Mouse (Mus musculus) fat pad, adult 2 months (tissue): ENCODE measurements around the gene Fgd3.

Experiments
- DNase-seq: peaks from one replicate; pipeline ENCODE4 v3.0.0-alpha.2; 2011; ENCODE audit warnings: low read depth, low spot score; ENCODE audit errors: extremely low read depth

The Fgd3 gene

GRCm38 (mm10) chr13:49320040-49320439, at the start of gene Fgd3:
TSS of gene Fgd3 (minus strand) at chr13:49320311.
- DNase-seq = no peak

DNA sequence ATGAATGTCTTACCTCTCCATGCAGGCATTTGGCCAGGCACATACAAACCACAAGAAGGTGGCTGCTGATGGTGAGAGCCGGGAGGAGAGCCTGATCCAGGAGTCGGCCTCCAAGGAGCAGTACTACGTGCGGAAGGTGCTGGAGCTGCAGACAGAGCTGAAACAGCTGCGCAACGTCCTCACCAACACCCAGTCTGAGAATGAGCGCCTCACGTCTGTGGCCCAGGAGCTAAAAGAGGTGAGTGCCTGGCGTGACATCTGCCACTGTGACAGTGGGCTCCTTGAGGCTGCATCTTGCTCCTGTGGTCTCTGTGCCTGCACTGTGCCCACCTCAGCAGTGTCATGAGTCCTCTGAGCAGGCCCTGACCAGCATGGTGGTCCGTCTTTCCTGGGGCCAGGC, 49.3 kb upstream of the Fgd3 start:
- DNase-seq = no peak

DNA sequence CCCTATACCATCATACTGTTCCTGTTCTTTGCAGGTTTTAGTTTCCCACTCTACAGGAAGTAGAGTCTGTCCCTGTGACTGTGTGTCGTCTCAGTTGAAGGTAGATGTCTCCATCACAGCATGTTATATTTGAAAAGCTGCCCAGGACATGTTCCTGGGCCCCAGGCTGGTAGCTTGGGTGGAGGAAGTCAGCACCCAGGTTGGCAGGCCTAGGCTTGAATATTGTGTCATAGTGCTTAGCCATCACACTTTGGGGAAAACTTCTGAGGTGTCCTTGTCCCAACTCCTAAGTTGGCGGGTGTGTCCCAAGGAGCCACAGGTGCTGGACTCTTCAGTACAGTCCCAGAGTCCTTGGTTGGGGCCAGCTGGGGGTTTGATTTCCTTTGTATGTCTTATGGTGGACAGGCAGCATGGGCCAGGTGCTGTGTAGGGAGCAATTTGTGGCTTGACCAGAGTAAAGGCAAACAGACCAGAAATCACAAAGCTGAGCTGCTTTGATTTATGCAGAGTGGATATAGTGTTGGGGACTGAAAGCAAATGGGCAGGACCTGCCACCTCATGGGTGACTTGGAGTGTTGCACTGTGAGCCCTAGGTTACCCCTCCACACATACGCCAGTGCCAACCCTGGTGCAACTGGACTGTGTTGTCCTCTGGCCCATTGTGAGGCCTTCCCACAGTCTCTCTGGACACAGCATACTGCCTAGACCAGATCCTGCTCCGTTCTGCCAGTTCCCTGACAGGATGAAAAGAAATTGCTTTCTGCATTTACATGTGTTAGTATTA, 47.7 kb upstream of the Fgd3 start:
- DNase-seq = peak; percentile 90

DNA sequence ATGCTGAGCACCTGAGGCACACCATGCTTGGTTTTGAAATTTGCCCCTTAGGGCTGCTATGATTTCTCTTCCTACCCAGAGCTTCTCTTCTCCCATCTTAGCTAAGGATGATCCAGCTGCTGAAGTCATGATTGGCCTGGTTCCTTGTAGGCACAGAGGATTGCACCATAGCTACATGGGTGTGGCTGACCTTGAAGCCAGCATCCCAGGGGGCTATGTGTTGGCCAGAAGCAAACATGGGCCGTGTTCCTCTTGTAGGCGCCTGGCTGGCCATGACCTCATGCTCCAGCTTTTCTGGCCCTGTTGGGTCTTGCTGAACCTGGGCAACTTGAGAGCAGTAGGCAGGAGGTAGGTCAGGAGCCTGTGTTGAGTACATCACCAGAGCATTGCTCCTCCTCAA, 44.6 kb upstream of the Fgd3 start:
- DNase-seq = no peak

DNA sequence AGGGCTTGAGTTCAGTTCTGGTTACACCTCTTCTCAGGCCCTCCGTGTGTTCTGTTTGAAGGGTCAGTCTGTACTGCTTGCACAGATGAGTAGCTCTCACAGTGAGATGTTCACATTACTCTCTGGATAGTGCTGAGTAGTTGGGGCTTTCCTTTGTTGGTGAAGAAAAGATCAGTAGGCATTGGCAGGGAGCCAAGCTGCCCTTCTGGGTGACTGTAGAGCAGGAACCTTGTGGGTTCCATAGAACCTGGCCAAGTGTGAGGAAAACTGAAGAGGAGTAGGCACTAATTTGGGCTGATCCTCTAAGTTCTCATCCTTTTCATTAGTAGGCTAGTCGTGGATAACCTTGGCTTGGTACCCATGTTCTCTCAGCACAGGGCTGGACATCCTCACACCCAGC, 42.7 kb upstream of the Fgd3 start:
- no peak for DNase-seq

- no peak for DNase-seq
Observed at GRCm38 (mm10) chr13:49362364-49362763, 42.3 kb upstream of the Fgd3 start.

- DNase-seq = no peak
Observed at GRCm38 (mm10) chr13:49360906-49361406, 40.8 kb upstream of the Fgd3 start.

- DNase-seq = no peak
Observed at GRCm38 (mm10) chr13:49358184-49358583, 38.1 kb upstream of the Fgd3 start.

- no peak for DNase-seq
Observed at GRCm38 (mm10) chr13:49357367-49358026, 37.4 kb upstream of the Fgd3 start.

DNA sequence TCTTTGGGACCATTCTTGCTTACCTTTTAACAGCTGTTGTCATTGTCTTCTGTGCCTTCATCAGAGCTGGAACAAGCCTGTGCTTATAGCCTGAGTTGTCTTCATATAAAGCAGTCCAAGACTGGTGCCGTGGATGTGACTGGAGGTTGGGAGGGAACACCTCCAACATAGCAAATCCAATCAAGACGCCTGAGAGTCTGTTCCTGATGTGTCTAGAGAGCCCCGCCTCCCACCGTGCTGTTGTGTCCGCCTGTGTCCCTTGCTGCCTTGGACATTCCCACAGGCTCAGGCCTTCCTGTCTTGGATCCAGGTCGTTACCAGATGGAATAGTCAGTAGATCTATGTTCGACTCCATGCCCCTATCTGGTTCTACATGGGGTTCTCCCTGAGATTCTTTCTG, 36.0 kb upstream of the Fgd3 start:
- DNase-seq = no peak

DNA sequence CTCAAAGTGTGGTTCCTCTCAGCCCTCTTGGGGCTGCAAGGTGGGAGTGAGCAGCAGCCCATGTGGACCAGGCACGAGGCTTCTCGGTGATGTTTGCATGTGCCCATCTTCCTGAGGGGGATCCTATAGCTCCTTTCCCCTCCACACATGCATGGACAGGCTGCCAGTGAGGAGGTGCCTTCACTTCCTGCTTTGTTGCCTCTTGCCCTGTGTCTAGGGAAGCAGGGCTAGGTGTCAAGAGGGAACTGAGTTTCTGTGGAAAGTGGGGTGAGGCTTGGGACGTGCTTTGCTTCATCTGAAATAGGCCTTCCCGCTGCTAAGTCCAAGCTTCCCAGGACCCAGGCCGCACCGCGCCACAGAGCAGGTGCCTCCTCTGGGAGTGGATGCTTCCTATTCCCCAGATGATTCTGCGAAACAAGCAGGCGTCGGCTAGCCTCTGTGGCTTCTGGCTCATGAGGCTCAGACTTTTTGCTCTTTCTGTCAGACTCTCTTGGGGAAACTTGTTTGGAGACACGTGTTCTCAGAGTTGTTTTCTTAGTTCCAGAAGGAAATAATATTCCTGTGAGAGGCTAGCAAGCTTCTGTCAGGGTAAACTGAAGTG, 35.5 kb upstream of the Fgd3 start:
- no peak for DNase-seq

- DNase-seq = no peak
Observed at GRCm38 (mm10) chr13:49353991-49354507, 33.9 kb upstream of the Fgd3 start.

DNA sequence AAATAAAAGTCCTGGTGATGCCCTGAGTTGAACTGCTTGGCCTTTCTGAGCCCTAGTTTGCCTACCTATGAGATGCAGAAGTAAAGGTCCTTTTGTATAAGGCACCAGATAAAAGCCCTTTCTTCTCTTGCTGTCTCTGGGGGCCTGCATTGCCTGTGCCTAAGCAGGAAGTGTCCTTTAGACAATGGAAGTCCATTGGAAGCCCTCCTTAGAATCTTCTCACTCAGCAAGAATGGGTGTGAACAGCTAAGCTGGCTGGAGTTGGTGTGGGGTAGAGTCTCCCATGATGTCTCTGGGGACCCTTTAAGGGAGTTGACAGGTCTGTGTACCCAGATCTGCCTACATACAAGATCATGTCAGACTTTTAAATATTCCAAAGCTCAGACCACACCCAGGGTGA, 33.3 kb upstream of the Fgd3 start:
- DNase-seq = no peak

DNA sequence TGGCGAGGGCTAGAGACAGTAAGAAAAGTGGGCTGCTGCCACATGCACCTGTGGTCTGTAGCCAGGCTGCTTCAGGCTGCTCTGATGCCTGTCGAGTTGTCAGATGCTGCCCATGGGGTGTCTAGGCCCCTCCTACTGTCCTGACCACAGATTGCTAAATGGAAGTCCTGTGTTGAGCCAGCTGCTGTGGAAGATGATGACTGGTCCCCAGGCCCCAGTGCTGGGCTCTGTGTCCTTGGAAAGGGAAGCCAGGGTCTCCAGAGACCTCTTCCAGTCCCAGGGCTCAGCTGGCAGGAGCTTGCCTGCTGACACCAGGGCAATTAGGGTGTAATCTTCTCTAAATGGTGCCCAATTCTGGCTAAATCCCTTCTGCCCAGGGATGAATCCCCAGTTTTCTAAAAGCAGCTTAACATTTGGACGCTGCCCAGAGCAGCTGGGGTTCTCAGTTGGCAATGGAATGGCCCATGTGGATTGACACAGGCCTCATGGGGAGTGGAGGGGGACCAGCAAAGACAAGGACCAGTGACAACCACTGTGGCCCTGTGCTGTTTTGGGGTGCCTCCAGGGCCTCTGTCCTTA, 32.6 kb upstream of the Fgd3 start:
- DNase-seq = no peak

DNA sequence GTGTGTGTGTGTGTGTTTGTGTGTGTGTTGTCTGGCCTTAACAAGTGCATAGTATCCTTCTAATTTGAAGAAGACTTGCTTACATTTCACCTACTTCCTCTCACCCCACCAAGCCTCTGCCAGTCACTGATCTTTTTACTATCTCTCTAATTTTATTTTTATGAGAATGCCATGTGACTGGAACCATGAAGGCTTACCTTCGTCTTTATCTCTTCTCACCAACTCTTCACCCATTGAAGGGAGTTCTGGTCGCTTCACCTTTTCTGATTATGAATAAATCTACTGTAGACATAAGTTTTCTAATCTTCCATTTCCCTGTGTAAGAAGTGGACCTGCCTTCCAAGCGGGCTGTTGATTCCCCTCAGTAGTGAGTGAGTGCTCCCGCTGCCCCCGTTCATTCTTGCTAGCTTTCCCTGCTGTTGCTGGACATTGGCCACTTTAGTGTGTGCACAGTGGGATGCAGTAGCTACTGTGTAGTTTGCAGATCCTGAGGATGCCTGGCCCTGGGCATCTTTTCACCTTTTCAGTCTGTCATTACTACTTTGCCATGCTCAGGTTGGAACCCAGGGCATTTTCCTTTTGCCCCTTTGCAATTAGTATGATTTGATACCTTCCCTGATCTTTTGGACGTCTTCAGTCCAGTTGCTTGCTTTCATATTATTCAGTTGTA, 29.9 kb upstream of the Fgd3 start:
- no peak for DNase-seq

DNA sequence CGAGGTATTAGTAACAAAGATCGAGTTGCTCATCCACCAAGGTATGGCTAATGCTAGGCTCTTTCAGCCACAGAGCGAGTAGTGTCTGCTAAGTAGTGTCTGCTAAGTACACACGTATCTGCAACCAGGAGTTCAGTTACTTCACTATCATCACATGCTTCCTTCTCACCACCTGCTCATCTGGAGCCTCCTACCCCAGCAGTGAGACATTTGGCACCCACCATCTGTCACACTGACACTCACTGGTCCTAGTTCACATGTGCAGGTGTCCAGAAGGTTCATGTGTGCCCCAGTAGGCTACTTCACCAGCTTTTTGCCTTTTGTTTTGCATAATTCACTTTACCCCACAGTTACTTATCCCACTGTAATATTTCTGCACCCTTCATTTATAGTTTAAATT, 29.2 kb upstream of the Fgd3 start:
- DNase-seq = no peak

- no peak for DNase-seq
Observed at GRCm38 (mm10) chr13:49348522-49348921, 28.4 kb upstream of the Fgd3 start.

- DNase-seq = no peak
Observed at GRCm38 (mm10) chr13:49345476-49345875, 25.4 kb upstream of the Fgd3 start.

DNA sequence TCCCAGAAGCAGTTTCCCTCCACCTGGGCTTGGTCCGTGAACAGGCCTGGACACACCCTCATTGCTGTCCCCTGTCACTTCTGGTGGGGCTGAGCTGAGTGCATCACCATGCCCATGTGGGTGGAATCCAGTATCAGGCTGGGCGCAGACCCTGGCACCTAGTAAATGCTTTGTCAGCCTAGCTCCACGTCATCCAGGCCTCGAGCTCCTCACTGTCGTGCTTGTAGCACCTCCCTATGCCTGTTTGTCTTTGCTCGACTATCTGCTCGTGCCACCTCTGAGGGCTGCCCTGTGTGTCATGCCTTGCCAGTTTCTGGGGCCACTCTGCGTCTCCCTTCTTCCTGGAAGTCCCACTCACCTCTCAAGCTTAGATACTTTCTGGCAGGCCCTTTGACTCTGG, 24.5 kb upstream of the Fgd3 start:
- DNase-seq = no peak

DNA sequence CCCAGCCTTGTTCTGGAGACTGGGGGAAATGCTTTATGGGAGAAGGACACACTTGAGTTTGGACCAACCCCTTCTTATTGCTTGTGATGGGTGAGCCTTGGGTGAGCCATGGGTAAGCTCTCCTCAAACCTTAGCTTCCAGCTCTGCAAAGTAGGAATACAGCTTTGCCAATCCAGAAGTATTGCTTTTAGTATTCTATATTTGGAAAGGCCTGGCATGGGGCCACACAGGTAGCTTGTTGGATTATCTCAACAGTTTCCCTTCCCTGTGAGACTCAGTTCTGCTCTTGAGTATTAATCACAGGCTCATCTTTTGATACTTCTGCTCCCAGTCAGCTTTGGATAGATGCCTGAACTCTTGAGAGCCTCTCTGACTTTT, 22.6 kb upstream of the Fgd3 start:
- DNase-seq = no peak
